Mouse (Mus musculus) liver (tissue): Measurements from ENCODE around the gene Sik3.

ENCODE experiments used
- DNase-seq: peaks from one replicate; pipeline ENCODE4 v3.0.0-alpha.2; 2020; ENCODE audit warnings: mixed read lengths

Sik3 gene

DNA sequence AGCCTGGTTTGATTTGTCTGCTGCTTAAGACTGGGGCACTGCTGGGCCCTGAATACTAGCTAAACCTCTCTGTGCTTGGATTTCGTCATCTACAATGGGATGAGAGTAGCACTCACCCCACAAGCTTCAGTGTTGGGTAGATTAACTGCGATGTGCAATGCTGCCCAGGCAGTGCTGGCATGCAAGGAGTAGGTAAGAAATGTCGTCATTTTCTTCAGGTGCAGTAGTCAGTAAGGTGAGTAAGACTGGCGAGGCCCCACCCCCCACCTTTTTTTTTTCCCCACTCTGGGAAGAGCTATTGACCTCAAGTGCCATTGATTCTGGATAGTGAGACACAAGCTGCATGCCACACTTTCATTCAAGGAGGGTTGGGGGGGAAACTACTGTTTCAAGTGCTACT lies 3.8 kb downstream of the Sik3 start:
- DNase-seq: no peak

- no peak for DNase-seq
Measured at GRCm38 (mm10) chr9:46018316-46018715, 5.7 kb downstream of the Sik3 start.

DNA sequence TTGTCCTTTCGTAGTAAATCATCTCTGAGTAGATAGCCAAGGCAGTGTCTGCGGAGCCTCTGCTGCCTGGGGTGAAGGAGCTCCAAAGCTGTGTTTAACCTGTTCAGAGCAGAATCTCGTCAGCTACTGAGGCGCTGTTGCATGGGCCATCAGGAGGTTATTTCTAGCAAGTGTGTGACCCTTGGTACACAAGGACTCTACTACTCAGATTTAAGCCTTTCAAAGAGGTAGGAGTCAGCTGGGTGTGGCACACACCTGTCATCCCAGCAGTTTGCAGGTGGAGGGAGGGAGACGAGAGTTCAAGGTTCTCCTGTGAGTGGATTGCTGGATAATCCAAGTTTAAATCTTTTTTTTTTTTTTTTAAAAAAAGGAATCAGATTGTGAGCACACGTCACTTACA lies 7.4 kb downstream of the Sik3 start:
- DNase-seq: no peak

DNA sequence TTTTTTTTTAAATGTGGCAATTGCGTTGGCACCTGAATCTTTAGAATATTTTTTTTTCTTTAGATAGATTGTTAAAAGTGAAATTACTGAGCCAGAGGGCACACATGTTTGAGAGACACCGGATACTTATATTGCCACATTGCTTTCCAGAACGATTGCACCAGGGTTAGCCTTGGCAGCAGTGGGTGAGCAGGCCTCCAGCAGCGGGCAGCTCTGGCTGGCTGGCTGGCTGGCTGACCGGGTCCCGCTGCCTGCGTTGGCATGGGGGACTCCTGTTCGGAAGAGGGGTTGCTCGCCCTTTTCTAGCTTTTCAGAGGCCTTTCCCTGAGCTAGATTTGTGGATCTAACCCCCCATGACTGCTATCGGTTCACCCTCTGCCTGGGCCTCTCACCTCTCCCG lies 11.0 kb downstream of the Sik3 start:
- DNase-seq: no peak

DNA sequence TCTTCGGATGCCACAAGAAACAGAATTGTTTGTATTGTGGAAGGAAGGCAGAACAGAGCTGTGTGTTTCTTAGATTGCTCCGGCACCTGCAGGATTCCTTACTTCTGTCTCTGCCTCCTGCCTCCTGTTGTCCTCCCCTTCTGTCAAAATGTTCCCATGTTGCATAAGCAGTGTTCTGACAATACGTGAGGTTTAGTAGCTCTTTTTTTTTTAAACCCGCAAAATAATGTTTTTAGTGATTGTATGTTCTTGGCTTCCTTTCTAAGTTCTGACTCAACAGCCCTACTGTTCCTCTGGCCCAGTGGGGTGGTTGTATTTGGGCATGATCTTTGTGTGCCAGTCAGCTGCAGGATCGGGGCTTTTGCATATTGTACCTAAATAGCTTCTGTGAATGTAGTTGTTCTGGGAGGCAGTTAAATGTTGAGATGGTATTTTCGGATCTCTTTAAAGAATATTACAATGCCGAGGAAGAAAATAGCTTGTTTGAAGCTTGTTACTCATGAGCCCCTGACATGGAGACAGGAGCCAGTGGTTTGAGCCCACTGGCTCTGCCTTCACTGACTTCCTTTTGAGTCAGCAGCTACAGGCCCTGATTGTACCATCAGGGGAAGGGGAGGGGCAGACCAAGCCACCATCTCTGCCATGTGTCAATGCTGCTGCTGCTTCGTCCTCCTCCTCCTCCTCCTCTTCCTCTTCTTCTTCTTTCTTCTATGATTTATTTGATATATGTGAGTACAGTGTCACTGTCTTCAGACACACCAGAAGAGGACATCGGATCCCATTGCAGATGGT lies 13.6 kb downstream of the Sik3 start:
- DNase-seq: no peak

- no peak for DNase-seq
Measured at GRCm38 (mm10) chr9:46027994-46028393, 15.4 kb downstream of the Sik3 start.

DNA sequence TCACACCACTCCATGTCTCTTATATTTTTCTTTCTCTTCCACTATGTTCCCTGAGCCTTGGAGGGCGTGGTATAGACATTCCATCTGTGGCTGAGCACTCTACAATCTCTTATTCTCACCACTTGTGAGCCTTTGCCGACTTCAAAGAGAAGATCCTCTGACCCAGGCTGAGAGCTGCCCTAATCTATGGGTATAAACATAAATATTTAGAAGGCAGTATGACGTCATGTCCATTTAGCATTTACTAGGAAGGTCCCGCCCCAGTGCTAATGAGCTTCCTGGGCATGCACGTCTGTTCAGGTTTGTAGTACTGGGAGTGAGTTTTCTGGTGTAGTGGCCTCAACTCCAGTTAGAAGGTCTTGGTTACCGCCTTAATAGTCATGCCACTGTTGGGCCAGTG lies 16.9 kb downstream of the Sik3 start:
- no peak for DNase-seq

GRCm38 (mm10) chr9:46030184-46030583 lies 17.6 kb downstream of the Sik3 start:
- DNase-seq: no peak

DNA sequence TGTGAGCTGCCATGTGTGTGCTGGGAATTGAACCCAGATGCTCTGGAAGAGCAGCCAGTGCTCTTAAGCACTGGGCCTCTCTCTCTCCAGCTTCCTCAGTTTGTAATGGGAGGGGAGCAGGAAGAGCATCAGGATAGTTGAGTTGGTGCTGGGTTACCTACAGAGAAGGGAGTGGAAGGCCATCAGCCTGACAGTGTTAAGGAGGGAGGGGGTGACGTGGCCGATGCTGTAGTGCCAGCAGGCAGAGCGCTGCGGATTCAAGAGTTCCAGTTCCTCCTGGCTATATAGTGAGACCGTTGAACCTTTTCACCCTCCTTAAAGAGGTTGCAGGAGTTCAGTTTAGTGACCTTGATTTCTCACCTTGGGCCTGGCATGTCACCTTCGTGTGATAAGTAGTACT lies 18.3 kb downstream of the Sik3 start:
- no peak for DNase-seq

DNA sequence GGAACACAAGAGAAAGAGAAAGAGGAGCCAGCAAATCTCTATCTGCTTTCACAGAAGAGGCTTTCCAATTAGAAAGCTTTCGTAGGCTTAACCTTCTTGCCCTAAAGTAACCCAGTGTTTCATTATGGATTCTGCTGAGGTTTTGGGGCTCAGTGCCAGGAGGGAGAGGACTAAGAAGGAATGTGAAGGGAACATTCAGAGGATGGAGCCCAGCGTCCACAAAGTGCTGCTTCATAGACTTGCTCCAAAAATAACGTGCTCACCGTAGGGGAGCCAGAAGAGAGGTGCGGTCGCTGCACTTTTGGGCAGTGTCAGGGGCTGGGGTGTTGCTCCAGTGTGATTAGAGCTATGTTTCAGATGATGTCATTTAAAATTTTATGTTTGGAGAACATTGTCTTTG lies 19.6 kb downstream of the Sik3 start:
- DNase-seq: no peak

- DNase-seq: no peak
Measured at GRCm38 (mm10) chr9:46033058-46033457, 20.4 kb downstream of the Sik3 start.

DNA sequence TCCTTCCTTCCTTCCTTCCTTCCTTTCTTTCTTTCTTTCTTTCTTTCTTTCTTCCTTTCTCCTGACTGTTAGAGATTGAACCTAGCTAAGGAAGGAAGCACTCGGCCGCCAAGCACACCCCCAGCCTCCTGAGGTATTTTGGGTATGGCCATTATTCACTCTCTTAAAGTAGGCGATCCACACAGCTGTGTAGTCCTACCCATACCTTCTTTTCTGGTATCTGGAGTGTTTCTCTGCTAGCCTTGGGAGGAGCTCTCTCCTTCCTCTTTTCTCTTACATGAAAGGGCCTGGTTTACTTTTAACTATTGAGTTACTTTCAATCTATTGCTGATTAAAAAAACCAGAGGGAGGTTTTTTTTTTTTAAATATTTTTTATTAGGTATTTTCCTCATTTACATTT lies 21.2 kb downstream of the Sik3 start:
- DNase-seq: no peak

DNA sequence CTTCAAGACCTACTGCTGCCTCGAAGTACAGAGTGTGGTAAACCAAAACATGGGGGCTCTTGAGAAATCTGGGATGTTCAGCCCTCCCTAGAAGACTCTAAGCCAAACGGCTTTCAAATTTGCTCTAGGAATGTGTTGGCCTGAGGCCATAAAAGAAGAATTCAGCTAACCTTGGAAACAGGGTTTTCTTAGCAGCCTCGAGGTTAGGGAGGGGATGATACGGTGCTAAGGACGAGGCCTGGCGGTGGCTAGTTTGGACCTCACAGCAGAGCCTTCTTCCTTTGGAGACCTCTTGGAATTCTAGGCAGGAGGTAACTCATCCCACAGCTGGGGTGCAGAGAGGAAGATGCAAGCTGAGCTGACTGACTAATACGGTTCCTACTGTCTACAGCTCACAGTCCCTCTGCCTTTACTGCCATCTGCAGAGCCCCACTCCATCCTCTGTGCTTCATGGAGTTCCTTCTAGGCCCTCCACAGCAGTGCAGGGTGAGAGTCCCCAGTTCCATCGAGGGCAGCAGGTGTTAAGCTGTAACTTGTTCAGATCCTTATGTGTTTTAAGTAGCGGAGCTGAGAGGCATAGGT lies 22.8 kb downstream of the Sik3 start:
- DNase-seq: no peak

GRCm38 (mm10) chr9:46036881-46037280 lies 24.3 kb downstream of the Sik3 start:
- no peak for DNase-seq

- DNase-seq: no peak
Measured at GRCm38 (mm10) chr9:46038786-46039185, 26.2 kb downstream of the Sik3 start.

DNA sequence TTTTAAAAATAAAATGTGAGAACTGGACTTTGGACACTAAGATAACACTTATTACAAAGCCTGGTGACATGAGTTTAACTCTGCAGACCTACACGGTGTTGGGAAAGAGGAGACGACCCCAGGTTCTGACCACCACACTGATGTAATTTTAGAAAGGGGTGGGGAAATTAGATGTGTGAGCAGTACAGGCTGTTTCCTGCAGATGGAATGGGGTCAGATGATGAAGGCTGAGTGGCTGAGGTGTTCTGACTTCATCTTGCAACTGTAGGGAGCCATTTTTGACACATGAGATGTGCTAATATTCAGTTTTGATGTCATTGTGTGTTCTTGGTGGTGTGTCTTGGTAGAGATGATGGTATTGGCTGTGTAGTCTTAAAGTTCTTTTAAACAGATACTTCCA lies 28.6 kb downstream of the Sik3 start:
- DNase-seq: no peak

GRCm38 (mm10) chr9:46042387-46042786 lies 29.8 kb downstream of the Sik3 start:
- no peak for DNase-seq

DNA sequence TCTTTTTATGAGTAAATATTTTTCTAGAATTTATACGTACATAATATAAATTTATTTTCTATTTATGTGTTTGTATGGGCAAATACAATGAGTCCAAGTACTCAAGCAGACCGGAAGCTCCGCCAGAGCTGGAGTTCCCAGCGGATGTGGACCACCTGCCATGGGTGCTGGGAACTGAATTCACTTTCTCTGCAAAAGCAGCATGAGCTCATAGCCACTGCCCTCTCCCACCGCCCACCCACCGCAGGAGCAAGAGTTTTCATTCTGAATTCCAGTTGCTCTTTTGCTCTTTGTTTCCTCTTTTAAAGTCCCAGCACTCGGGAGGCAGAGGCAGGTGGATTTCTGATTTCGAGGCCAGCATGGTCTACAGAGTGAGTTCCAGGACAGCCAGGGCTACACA lies 31.0 kb downstream of the Sik3 start:
- no peak for DNase-seq

DNA sequence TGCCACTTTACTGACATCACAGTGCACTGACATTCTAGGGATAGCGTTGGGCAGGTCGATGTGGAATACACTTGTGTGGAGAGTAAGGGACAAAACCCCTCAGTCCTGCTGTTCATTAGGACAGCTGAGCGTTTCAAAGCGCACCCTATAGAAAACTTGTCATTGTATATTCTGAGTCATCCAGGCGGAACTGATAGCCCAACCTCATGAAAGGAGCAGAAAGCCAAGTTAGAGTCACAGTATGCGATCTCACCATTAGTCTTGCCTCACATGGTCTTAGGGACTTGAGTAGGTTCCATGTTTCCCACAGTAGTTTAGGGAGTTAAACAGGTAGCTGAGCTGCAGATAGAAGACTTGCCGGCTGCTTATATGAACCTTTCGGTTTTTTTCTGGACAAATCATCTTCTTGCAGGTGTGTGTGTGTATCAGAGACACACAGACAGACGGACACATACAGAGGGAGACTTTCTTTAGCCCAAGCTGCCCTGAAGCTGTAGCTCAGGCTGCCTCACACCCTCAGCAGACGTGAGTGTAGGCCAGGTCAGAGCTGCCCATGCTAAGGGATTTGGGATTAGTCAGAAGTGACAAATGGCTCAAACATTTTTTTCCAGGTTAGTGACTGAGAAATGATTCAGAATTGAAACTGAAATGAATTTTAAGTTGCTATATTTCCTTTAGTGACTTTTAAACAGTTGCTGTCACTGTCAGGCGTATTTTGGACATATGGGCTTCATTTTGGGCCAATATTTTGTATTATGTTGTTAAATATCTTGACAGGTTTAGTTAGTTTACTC lies 34.3 kb downstream of the Sik3 start:
- no peak for DNase-seq

DNA sequence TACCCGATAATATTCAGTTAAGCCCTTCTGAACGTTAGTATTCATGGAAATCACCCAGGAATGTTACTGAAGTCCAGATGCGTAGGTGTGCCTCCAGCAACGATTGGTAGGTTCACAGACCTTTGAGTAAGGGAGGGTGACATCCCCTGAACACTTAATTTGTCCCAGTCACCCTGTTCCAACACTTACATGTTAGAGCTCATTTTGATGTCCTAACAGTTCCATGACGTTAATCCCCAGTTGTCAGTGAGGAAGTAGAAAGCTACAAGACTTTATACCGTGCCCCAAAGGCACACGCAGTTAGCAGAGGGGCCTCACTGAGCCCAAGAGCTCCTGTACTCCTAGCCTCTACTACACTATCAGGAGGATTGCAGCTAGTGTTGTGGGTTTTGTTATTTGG lies 36.9 kb downstream of the Sik3 start:
- no peak for DNase-seq

DNA sequence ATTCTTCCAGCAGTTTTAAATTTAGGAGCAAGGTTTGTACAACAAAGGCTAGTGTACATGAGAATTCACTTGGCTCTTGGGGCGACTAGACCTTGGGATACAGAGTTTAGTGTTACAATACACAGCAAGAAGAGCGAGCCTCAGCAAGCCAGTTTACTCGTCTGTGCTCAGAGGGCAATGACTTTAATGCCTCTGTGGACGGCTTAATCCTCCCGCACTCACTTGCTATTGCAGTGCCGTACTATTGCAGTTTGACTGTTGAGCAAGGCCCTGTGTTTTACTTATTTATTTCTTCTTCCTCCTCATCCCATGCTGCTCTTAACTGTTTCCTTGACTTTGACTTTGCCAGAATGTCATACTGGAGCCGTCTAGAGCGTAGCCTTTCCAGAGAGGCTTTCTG lies 37.6 kb downstream of the Sik3 start:
- DNase-seq: no peak

- no peak for DNase-seq
Measured at GRCm38 (mm10) chr9:46053014-46053666, 40.5 kb downstream of the Sik3 start.

DNA sequence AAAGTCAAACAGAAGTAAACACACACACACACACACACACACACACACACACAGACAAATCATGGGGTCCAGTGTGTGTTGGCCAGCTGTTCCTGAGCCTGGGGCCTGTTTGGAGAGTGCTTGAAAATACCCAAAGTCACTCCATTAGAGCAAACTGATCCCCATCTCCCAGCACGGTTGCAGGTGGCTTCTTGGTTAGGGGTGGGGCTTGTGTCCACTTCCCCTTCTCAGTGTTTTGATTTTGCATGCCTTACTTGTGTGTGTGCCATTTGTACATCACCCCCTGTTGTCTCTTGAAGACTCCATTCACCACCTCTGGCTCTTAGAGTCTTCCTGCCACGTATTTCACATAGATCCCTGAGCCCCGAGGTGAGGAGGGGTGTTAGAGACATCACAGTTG lies 45.4 kb downstream of the Sik3 start:
- no peak for DNase-seq

GRCm38 (mm10) chr9:46060249-46060648 lies 47.6 kb downstream of the Sik3 start:
- no peak for DNase-seq
